Mouse (Mus musculus): ENCODE measurements around the gene Foxj3. TPM values are rescaled to one million over a fixed set of nuclear protein-coding genes. Genes with fewer than 3 reads are reported as not detected.

The Foxj3 gene
- polyA plus RNA-seq, 1 experiment, result 14.9 TPM

GRCm38 (mm10) chr4:119539031-119539824, 2.4 kb downstream of the Foxj3 start, which contains the start of gene Frg2f1:
TSS of gene Frg2f1 (minus strand) at chr4:119539529.
- Histone ChIP-seq H3K27ac (replicated peaks; ENCODE audit: low read depth, low read length) (peak within 1 kb of the TSS; percentile 88), H3K4me1 (ENCODE audit: control insufficient read depth, insufficient read depth, insufficient read length, low read length) (peaks cover 6% of the 10 kb centered on the region), H3K4me3 (ENCODE audit: insufficient read depth, low read depth, low read length) (peak within 1 kb of the TSS; percentile 94)

GRCm38 (mm10) chr4:119539836-119540532, 3.2 kb downstream of the Foxj3 start:
- peak overlapping the region; percentile 83 for H3K27ac ChIP-seq (replicated peaks; ENCODE audit: low read depth, low read length)
- H3K4me3 ChIP-seq (ENCODE audit: insufficient read depth, low read depth, low read length), result peak overlapping the region; percentile 94
- H3K4me1 ChIP-seq (ENCODE audit: control insufficient read depth, insufficient read depth, insufficient read length, low read length), result peaks cover 6% of the 10 kb centered on the region

- Histone ChIP-seq H3K4me3 (ENCODE audit: insufficient read depth, low read depth, low read length) (peak overlapping the region; percentile 94), H3K27ac (replicated peaks; ENCODE audit: low read depth, low read length) (peak overlapping the region; percentile 45; the same call in 1 of the 2 replicates), H3K4me1 (ENCODE audit: control insufficient read depth, insufficient read depth, insufficient read length, low read length) (peaks cover 6% of the 10 kb centered on the region)
Measured at GRCm38 (mm10) chr4:119540533-119540890, 3.7 kb downstream of the Foxj3 start.

GRCm38 (mm10) chr4:119550864-119551263, 14.1 kb downstream of the Foxj3 start:
- no peak overlapping the region for H3K4me3 ChIP-seq (ENCODE audit: insufficient read depth, low read depth, low read length)
- no peaks in the 10 kb centered on the region; the same call in none of the 2 replicates for H3K4me1 ChIP-seq (ENCODE audit: control insufficient read depth, insufficient read depth, insufficient read length, low read length)
- H3K27ac ChIP-seq (replicated peaks; ENCODE audit: low read depth, low read length), result no peak overlapping the region

GRCm38 (mm10) chr4:119555466-119555865, 18.7 kb downstream of the Foxj3 start:
- H3K4me1 ChIP-seq (ENCODE audit: control insufficient read depth, insufficient read depth, insufficient read length, low read length), result no peaks in the 10 kb centered on the region; the same call in none of the 2 replicates
- no peak overlapping the region for H3K4me3 ChIP-seq (ENCODE audit: insufficient read depth, low read depth, low read length)
- H3K27ac ChIP-seq (replicated peaks; ENCODE audit: low read depth, low read length), result no peak overlapping the region

DNA sequence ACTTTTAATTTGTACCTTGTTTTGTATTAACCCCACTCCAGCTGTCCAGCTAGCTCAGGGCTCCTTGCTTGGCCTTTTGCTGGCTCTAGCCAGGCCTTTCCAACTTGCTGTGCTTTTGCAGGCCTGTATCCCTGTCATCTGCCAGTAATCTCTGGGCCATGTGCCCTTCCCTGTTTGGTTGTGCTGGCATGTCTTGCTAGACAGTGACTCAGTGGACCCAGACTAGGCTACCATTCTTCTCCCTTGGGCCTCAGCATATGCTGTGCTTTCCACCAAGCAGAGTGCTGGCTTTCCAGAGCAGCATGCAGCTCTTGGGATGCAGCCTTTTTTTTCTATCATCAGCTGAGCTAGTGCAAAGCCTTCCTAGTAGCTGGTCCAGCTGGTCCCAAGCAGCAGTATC, 26.3 kb downstream of the Foxj3 start:
- Histone ChIP-seq H3K4me1 (ENCODE audit: control insufficient read depth, insufficient read depth, insufficient read length, low read length) (no peaks in the 10 kb centered on the region; the same call in none of the 2 replicates), H3K27ac (replicated peaks; ENCODE audit: low read depth, low read length) (no peak overlapping the region)

GRCm38 (mm10) chr4:119566322-119566835, 29.6 kb downstream of the Foxj3 start:
- H3K4me1 ChIP-seq (ENCODE audit: control insufficient read depth, insufficient read depth, insufficient read length, low read length), result no peaks in the 10 kb centered on the region
- H3K27ac ChIP-seq (replicated peaks; ENCODE audit: low read depth, low read length), result no peak overlapping the region
- H3K4me3 ChIP-seq (ENCODE audit: insufficient read depth, low read depth, low read length), result no peak overlapping the region

More for the DNA sequence above, 26.3 kb downstream of the Foxj3 start:
- no peak overlapping the region for H3K4me3 ChIP-seq (ENCODE audit: insufficient read depth, low read depth, low read length)

DNA sequence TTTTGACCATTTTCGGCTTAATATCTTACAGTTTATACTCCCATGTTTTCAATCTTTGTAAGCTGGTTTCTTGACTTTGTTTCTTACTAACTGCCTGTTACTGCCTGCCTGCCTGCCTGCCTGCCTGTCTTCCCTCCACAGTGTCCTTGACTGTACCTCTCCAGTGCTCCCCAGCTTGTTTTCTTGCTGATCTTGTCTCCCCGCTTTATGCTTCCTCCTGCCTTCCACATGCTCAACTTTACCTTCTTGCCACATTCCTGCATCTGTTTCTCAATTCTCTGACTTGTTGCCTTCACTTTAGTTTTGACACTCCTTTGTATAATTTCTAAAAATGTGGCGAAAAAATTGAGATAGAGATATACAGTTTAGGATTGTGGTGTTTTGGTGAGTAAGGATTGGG, 35.9 kb downstream of the Foxj3 start:
- H3K27ac ChIP-seq (replicated peaks; ENCODE audit: low read depth, low read length), result no peak overlapping the region
- no peak overlapping the region for H3K4me3 ChIP-seq (ENCODE audit: insufficient read depth, low read depth, low read length)
- H3K4me1 ChIP-seq (ENCODE audit: control insufficient read depth, insufficient read depth, insufficient read length, low read length), result no peaks in the 10 kb centered on the region

DNA sequence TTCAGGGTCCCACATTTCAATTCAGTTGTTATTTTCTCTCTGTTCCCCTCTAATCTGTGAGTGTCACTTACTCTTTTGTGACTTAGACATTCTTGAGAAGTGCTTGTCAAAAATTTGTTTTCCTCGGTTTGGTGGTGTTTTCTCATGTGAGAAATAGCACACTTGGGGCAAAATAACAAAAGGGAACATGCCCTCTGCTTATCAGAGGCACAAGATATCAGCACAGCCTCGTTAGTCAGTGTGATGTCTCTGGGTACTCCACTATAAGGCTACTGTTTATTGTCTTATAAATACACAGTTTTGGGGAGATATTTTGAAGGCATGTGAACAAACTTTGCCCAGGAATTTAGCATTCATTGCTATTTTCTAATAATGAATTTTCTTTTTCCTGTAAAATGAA, 37.7 kb downstream of the Foxj3 start:
- H3K4me3 ChIP-seq (ENCODE audit: insufficient read depth, low read depth, low read length), result no peak overlapping the region
- no peaks in the 10 kb centered on the region for H3K4me1 ChIP-seq (ENCODE audit: control insufficient read depth, insufficient read depth, insufficient read length, low read length)
- no peak overlapping the region for H3K27ac ChIP-seq (replicated peaks; ENCODE audit: low read depth, low read length)

DNA sequence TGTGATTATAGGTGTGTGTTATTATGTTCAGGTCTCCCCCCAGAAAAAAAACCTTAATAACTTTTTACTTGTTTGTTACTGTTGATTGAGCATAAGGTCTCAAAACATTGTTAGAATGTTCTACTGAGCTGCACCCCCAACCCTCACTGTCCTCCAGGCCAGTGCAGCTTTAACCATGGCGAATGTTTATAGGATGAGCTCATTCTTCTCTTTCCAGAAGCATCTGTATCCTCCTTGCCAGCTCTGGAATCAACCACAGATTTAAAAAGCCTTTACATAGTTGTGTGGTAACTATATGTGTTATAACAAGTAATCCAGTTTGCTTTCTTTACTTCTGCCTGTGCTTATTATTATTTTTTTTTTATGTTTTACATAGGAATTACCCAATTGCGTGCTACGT, 38.7 kb downstream of the Foxj3 start:
- Histone ChIP-seq H3K27ac (replicated peaks; ENCODE audit: low read depth, low read length) (no peak overlapping the region), H3K4me1 (ENCODE audit: control insufficient read depth, insufficient read depth, insufficient read length, low read length) (no peaks in the 10 kb centered on the region), H3K4me3 (ENCODE audit: insufficient read depth, low read depth, low read length) (no peak overlapping the region)

- Histone ChIP-seq H3K4me3 (ENCODE audit: insufficient read depth, low read depth, low read length) (no peak overlapping the region), H3K4me1 (ENCODE audit: control insufficient read depth, insufficient read depth, insufficient read length, low read length) (no peaks in the 10 kb centered on the region), H3K27ac (replicated peaks; ENCODE audit: low read depth, low read length) (no peak overlapping the region)
Measured at GRCm38 (mm10) chr4:119588037-119588436, 51.2 kb downstream of the Foxj3 start.

- Histone ChIP-seq H3K4me3 (ENCODE audit: insufficient read depth, low read depth, low read length) (no peak overlapping the region), H3K27ac (replicated peaks; ENCODE audit: low read depth, low read length) (no peak overlapping the region), H3K4me1 (ENCODE audit: control insufficient read depth, insufficient read depth, insufficient read length, low read length) (no peaks in the 10 kb centered on the region)
Measured at GRCm38 (mm10) chr4:119589423-119589822, 52.6 kb downstream of the Foxj3 start.

- no peak overlapping the region for H3K27ac ChIP-seq (replicated peaks; ENCODE audit: low read depth, low read length)
- H3K4me1 ChIP-seq (ENCODE audit: control insufficient read depth, insufficient read depth, insufficient read length, low read length), result no peaks in the 10 kb centered on the region
- no peak overlapping the region for H3K4me3 ChIP-seq (ENCODE audit: insufficient read depth, low read depth, low read length)
Measured at GRCm38 (mm10) chr4:119590027-119590426, 53.2 kb downstream of the Foxj3 start.

- Histone ChIP-seq H3K27ac (replicated peaks; ENCODE audit: low read depth, low read length) (no peak overlapping the region), H3K4me3 (ENCODE audit: insufficient read depth, low read depth, low read length) (no peak overlapping the region), H3K4me1 (ENCODE audit: control insufficient read depth, insufficient read depth, insufficient read length, low read length) (no peaks in the 10 kb centered on the region)
Measured at GRCm38 (mm10) chr4:119592479-119592878, 55.7 kb downstream of the Foxj3 start.

- H3K27ac ChIP-seq (replicated peaks; ENCODE audit: low read depth, low read length), result no peak overlapping the region
- no peak overlapping the region for H3K4me3 ChIP-seq (ENCODE audit: insufficient read depth, low read depth, low read length)
- H3K4me1 ChIP-seq (ENCODE audit: control insufficient read depth, insufficient read depth, insufficient read length, low read length), result no peaks in the 10 kb centered on the region
Measured at GRCm38 (mm10) chr4:119594331-119594730, 57.5 kb downstream of the Foxj3 start.

Data from brown adipose tissue, adult 24 weeks (tissue).